Mouse (Mus musculus) spleen, embryonic (tissue): ENCODE measurements around the gene Clcnka.

Experiments used
- CTCF ChIA-PET: fragments of 350-600 bp; sonication (Branson Sonifier 250); formaldehyde crosslinking; loops from one replicate; lab custom pipeline; 2022; lab: Charles Lee

The Clcnka gene

DNA sequence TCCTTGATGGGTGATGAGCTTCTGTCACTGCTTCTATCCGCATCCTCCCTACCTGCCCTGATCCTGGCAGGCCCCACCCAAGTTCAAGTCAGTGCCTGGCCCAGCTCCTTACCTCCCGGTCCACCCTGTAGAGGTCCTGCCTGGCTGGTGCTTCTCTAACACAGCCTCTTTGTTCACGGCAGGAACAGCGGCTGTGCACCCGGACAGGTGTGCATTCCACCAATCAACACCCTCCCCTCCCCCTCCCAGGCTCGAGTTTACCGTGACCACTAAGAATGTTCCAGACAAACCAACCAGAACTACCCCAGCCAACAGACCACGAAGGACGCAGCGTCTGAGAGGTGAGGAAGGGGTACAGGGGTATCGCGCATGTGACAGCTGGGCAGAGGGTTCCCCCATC is at the start of gene Clcnka:
TSS of gene Clcnka (minus strand) at position 180 of the 400 bp plus-strand sequence.
- CTCF ChIA-PET = interaction anchor here (0.5 kb wide), 1 partner anchor 173 kb away, joined by 3 read pairs; no protein-coding TSS in a partner anchor

- CTCF ChIA-PET = no interaction called here
These were observed 47.7 kb upstream of the Clcnka start for GRCm38 (mm10) chr4:141446211-141446610.

- CTCF ChIA-PET = interaction anchor here (0.6 to 1.1 kb wide), 2 partner anchors 9 to 14 kb away, joined by 3 to 4 read pairs; no protein-coding TSS in a partner anchor
These were observed 46.8 kb upstream of the Clcnka start for GRCm38 (mm10) chr4:141445328-141445720.

- CTCF ChIA-PET = interaction anchor here (0.6 to 1.1 kb wide), 2 partner anchors 10 to 13 kb away, joined by 3 to 4 read pairs; no protein-coding TSS in a partner anchor
These were observed 46.2 kb upstream of the Clcnka start, which contains the start of gene Zbtb17 for GRCm38 (mm10) chr4:141444451-141445327. Zbtb17 (plus strand) TSS chr4:141444654.

DNA sequence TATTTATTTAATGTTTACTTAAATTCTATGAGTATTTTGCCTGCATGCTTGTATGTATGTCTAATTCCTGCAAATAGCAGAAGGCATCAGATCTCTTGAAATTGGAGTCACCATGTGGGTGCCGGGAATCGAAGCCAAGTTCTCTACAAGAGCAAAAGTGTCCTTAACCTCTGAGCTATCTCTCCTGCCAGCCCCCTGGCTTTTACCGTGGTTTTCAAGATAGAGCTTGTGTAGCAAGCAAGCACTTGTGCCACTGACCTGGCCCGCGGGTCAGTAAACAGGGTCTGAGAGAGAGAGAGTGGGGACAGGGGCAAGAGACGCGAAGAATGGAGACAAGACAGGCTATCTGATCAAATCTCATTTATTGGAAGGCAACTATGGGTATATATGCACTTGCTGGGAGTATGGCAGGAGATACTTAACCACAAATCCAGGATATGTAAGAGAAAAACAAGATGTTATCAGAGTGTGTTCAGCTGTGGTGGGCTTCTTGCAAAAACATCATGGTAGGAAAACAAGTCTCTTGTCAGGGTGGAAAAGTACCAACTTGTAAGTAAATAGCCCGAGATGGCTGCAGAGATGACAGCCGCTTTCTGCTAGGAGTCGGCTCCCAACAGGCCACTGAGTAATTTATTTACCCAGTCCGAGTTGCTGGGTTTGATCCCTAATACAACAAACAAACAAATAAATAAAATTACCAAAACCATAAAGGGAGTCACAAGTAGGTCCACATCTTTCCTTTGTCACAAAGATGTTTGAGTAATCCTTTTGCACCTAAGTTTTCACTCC is 45.3 kb upstream of the Clcnka start:
- CTCF ChIA-PET = interaction anchor here (0.6 kb wide), 1 partner anchor 12 kb away, joined by 10 read pairs; no protein-coding TSS in a partner anchor

DNA sequence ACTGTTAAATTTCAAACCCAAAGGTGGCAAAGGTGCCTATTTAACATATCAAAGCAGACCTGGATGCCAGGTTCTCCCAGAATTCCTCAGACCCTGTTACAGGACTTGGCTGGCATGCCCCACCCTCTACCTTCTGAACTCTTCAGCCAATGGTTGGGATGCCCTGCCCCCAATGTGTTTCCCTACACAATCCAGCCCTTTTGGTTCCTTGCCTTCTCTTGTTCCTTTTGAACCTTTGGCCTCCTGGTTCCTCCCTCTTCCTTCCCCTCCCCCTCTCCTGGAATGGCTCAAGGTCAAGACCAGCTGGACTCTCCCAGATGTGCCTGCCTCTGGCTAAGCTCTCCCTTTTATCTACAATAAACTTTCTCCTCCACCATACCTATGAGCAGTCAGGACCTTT is 42.4 kb upstream of the Clcnka start:
- CTCF ChIA-PET = no interaction called here

DNA sequence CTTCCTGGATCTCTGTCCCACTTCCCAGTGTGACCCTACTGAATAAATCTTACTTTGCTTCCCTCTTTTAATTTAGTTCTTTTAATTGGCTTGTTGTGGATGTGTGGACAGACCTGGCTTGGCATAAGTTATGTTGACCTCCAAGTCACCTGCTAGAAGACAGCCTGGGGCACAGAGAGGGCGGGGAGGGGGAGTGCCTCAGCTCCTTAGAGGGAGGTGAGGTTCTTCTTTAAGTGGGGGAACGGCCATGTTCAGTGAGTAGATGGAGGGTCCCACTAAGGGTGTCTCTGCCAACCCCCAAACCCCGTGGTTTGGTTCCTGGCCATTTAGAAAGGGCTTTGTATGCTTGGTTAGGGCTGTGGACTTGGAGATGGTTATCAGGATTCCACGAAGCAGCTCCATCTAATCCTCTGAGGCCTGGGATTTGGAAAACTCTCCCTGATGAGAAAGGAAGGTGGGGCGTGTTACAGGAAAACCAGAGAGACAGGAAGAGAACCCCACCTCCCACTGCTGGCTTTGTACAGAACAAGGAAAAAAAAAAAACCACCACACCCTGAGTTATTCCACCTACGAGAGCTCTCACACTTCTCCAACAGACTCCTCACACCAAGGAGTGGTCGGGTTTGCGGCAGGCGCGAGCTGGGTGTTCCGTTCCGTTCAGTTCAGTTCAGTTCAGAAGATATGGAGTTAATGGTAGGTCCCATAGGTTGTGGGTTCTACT is 40.7 kb upstream of the Clcnka start:
- CTCF ChIA-PET = no interaction called here

- CTCF ChIA-PET = no interaction called here
These were observed 37.5 kb upstream of the Clcnka start, which contains the start of gene Srarp for GRCm38 (mm10) chr4:141435974-141436373. Srarp (minus strand) TSS chr4:141436105.

GRCm38 (mm10) chr4:141433191-141433590 is 34.7 kb upstream of the Clcnka start:
- CTCF ChIA-PET = interaction anchor here (0.6 kb wide), 1 partner anchor 93 kb away, joined by 8 read pairs; no protein-coding TSS in a partner anchor

GRCm38 (mm10) chr4:141432666-141433065 is 34.1 kb upstream of the Clcnka start:
- CTCF ChIA-PET = interaction anchor here (0.6 kb wide), 2 partner anchors 94 to 178 kb away, joined by 5 to 8 read pairs; no protein-coding TSS in a partner anchor

GRCm38 (mm10) chr4:141430997-141431396 is 32.5 kb upstream of the Clcnka start:
- CTCF ChIA-PET = interaction anchor here (0.5 to 1.8 kb wide), 8 partner anchors 12 to 157 kb away, joined by 3 to 6 read pairs (median 3); no protein-coding TSS in a partner anchor

DNA sequence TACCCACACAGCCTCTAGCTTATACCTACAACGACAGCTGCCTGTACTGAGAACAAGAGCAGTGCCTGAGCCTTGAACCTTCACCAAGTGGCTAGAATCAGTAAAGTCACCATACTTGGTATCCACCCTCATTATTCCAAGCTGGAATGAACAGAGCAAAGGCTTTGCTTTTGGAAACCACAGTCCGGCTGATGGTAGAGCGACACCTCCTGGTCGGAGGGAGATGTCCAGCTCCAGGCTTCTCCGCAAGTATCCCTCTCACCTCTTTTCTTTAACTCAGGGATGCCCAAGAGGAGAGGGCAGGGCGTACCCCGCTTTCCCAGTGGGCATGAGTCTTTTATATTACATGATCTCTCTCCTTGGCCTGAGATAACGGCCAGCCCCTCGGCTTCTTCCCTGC is 31.3 kb upstream of the Clcnka start:
- CTCF ChIA-PET = interaction anchor here (1.0 to 1.5 kb wide), 2 partner anchors 25 to 130 kb away, joined by 3 to 4 read pairs; no protein-coding TSS in a partner anchor

DNA sequence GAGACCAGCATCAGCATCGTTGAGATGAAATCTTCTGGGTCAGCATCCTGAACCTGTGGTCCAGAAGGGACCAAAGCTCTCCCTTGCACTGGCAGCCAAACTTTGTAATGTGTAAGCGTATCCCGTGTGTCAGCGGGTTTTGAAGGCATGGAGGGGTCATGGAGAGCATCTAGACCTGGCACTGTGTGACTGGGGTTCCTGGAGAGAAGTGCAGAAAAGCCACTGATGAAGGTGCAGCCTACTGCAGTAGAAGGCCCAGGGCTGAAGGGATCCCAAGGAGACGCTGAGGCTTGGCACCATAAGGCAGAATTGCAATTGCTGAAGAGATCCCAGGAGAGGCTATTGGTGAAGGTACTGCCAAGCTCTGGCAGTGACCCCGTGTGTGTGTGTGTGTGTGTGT is 30.9 kb upstream of the Clcnka start:
- CTCF ChIA-PET = interaction anchor here (1.0 to 1.5 kb wide), 2 partner anchors 25 to 130 kb away, joined by 3 to 4 read pairs; no protein-coding TSS in a partner anchor

DNA sequence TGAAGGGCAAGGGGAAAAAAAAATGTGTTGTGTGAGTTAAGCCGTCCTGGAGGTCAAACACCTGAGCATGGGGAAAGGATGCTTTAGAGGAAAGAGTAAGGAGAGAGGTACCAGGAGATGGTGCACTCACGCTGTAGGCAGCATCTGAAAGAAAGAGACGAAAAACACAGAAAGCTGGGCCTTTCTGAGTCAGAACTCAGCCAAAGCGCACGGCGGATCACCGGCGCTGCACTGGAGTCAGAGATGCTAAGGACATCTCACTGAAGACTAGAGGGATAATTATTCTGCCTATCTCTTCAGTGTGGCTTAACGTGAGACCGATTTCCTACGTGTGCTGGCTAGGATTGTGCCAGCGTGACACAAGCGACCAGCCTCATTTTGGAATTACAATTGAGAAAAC is 29.4 kb upstream of the Clcnka start:
- CTCF ChIA-PET = interaction anchor here (0.6 to 0.9 kb wide), 3 partner anchors 23 to 309 kb away, joined by 3 to 6 read pairs (median 3); no protein-coding TSS in a partner anchor

DNA sequence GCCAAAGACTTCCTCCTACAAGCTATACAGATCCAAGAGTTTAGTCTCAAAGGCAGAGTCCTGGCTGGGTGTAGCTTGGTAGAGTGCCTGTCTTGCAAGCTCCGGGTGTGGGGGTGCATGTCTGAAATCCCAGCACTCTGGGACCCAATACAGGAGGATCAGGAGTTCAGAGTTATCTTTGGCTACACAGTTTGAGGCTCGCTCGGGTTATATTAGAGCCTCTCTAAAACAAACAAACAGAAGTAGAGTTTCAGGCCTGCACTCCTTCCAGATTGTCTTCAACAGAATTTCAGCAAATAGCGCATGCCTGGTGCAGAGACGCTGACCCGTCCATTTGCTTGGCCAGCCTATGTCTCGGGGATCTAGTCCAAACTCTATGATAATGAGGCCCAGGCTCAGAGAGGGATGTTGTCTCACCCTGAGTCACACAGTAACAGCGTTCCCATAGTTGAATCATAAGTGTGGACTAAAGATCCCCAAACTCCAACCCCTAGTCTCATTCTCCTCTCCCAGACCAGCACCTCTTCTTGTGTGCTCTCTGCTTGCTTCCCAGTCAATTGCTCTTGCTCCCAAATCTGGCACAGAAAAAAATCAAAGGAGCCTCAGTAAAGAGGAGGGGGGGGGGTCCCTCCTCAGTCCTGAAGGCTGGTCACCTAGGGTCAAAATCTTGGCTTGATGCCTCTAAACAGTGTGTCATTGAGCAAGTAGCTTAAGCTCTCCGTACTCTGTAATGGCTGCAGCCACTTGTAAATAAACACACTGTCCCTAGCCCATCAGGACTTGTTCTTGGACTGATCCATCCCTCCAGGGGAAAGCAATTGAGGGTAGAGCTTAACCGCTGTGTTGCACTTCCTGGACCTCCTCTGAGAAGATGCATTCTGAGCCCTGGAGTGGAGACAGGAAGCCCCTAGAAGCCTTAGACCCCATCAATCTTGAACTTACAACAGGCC is 28.5 kb upstream of the Clcnka start:
- CTCF ChIA-PET = interaction anchor here (0.6 to 1.2 kb wide), 4 partner anchors 23 to 308 kb away, joined by 3 to 6 read pairs (median 4); no protein-coding TSS in a partner anchor

- CTCF ChIA-PET = interaction anchor here (0.6 to 1.2 kb wide), 4 partner anchors 59 to 151 kb away, joined by 3 to 5 read pairs (median 4); no protein-coding TSS in a partner anchor
These were observed 27.3 kb upstream of the Clcnka start for GRCm38 (mm10) chr4:141425484-141426479.

GRCm38 (mm10) chr4:141423691-141424431 is 25.3 kb upstream of the Clcnka start:
- CTCF ChIA-PET = interaction anchor here (1.1 kb wide), 1 partner anchor 15 kb away, joined by 3 read pairs; no protein-coding TSS in a partner anchor
